Mouse (Mus musculus) kidney, adult 18-20 months (tissue): Measurements from ENCODE around the gene Palb2.

ENCODE experiments used
- DNase-seq: peaks from one replicate; pipeline ENCODE4 v3.0.0; 2021

Palb2 gene

DNA sequence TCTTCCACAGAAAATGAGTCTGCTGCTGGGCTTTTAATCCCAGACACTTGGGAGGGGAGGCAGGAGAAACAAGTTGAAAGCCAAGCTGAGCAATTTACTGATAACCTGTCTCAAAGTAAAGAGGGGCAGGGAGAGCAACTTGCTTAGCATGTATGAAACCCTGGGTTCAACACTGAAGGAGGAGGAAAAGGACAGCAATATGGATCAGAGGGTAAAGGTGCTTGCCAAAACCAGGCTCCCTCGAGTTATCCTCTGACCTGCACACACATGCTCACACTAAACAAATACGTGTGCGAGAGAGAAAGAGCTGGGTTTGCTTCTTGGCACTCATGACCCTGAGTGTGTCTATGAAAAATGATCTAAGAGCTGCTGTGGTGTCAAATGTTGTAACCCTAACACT, 34.8 kb downstream of the Palb2 start:
- DNase-seq, result no peak

- no peak for DNase-seq
Observed at GRCm38 (mm10) chr7:122094564-122095330, 38.0 kb downstream of the Palb2 start.

DNA sequence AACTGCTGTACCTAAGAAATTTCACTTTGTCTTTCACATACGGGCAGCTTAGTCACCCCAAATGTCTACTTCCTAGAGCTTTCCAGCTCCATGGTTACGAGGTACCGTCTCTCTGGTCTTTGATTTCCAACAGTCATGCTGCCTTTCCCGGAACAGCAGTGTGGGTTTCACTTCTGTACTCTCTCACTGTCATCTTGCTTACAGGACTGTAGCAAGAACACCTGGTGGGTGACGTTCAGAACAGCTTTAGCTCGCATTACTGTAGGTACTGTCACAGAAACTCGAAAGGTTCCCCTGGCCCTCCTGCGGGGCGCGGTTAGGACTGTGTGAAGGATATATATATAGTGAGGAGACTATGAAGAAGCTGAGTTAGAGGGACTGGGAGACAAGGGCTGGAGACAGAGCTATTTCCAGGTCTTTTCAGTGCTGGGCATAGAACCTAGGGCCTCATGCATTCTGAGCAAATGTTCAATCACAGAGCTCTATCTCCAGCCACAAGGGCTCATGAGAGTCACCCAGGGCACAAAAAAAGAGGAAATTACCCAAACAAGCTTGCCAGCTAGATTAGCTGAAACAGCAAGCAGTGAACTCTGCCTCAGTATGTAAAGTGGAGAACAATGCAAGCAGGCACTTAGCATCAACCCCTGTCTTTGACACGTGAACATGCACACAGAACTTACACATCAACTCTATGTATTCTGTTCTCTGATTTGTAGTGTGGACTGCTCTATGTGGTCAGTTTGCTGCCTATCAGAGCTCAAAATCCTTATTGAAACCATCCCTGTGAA, 45.4 kb downstream of the Palb2 start:
- no peak for DNase-seq

DNA sequence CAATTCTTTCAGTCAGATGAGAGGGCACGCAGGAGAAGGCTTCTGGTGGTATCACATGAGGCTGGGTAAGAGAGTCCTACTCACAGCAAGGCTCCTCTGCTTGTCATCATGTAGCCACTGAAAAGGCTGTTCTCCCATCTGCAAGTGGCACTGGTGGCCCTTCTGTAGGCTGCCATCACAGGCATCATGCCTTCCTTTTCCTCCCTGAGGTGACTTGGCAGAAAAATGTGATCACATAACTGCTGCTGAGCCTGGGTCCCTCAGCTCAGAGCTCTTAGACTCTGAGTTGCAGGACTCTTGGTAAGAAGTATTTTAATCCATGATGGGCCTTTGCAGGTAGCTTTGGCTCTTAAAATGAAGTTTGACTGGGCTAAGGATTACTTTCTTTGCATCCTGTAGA, 51.7 kb downstream of the Palb2 start:
- DNase-seq, result no peak

GRCm38 (mm10) chr7:122079798-122080554, 52.8 kb downstream of the Palb2 start:
- peak; percentile 24 for DNase-seq

DNA sequence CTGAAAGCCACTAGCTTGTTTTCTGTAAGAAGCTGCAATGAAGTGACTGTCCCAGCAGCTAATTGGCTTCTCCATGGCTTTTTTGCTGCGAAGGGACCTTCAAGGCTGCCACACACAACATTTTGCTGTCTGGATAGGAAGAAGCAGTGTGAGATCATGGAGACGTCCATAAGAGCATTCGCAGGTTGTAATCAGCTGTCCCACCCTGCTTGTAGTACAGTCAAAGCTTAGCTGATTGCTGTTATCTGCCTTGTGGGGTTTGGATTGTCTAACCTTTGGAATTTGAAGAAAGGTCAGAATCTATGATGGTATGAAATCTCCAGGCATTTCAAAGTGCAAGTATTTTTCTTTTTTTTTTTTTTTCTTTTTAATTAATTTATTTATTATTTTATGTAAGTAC, 58.4 kb downstream of the Palb2 start:
- no peak for DNase-seq

GRCm38 (mm10) chr7:122067517-122068381, 65.0 kb downstream of the Palb2 start:
- DNase-seq, result peak; percentile 37

DNA sequence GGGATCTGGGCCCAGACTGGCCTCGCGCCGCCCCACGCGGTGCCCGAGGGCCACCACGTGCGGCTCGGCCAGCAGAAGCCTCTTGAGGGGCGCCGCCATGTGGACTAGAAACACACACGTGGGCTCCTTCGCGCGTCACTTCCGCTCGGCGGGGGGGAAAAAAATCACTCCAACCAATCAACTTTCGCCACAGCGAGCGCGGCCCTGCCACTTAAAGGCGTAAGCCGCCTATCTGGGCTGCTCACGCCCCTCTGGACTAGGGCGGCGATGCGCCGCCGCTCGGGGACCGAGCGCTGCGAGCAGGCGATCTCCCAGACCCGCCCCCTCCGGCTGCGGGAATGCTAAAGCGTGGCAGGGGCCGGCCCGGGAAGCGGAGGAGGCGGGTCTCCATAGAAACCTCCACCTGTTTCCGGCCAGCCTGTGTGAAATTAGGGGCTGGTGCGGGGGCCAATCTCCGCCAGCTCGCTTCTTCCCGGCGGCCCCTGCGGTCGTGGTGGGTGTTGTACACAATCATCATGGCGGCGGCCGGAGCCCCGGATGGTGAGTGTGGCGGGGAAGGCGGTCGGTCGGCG, 65.8 kb downstream of the Palb2 start, which contains the start of the genes Ubfd1 and Ears2:
Gene Ubfd1, plus strand, starts transcription at position 231 of the 572 bp plus-strand sequence.
Gene Ears2, minus strand, starts transcription at position 319 of the 572 bp plus-strand sequence.
- peak; percentile 98 for DNase-seq

DNA sequence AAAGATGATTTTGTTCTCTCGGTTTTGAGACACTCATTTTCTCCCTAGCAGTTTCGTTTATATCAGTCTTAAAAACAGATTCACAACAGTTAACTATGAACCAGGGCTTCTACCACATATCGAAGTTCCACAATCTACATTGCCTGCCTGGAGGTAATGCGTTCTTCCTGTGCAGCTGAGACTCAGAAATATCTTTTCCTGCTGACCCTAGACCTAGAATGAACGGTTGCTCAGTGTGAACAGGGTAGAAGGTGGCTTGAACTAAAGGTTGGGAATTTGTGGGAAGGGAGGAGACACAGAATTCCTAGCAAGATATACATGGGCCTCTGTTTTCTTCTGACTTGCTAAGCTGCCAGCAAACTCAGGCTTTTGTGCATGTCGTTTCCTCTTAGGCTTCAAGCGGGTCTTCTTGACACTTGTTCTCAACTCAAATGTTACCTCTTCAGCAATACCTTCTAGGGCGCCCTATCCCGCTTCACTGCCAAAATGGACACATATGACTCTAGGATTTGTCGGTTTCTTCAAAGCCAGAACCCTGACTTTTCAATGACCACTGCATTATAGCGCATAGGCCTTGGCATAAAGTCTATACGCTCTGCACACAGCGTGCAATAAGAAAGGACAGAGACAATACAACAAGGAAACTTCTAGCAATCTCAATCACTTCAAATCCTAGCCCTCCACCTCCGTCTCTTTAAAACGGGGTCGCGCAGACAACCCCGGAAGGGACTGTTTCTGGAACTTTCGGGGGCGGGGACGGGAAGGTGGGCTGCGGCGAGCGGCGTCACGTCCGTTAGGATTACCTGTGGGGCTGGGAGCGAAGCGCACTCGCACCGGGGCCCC, 66.5 kb downstream of the Palb2 start:
- DNase-seq, result no peak

DNA sequence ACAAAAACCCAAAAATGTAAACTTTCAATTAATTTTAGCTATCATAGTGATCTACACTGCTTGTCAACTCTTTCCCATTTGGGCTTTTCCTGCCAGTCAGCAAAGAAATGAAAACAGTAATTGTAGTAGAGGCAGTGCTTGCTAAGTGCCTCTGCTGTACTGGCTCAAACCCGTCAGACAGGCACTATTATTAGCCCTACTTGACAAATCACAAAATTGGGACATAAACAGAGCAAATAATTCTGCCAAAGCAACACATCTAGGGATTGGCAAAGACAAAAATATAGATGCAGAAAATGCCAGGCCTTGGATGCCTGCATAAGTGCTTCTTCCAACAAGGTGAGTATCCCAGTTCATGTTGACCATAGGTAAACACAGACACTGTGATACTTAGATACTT, 67.1 kb downstream of the Palb2 start:
- DNase-seq, result no peak
